Mouse (Mus musculus): ENCODE measurements around the gene Dcun1d2. TPM values are rescaled to one million over a fixed set of nuclear protein-coding genes. Genes with fewer than 3 reads are reported as not detected.

Dcun1d2 gene
- polyA plus RNA-seq, 1 experiment: 31.2 TPM

DNA sequence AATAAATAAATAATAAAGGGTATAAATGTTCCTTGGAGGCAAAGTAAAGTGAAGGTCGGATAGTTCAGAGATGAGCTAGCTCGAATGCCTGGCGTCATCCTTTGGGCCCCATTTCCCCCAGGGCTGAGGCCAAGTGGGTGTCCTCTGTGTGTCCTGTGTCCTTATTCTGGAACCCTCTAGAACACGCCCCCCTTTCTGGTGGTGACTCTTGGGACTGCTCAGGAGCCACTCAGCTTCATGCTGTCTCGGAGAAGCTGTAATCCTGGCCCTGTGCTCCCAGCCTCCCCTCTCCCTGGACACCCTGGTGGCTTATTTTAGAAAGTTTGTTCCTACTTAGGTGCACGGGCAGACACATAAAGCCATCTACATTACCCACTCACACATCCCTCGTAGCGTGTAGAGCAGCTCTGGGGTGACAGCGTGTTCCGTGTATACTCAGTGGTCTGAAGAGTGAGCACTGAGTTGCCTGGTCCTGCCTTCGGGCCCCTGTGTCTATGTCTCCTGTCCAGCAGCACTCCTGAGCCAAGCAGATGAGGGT, 43.5 kb downstream of the Dcun1d2 start:
- no peak for DNase-seq
- 93% methylated on average over 11 of the region's 11 CpGs for WGBS
- H3K4me3 ChIP-seq (ENCODE audit: control insufficient read depth, insufficient read depth, low read length): no peak overlapping the region
- no peaks in the 10 kb centered on the region for H3K36me3 ChIP-seq (ENCODE audit: control insufficient read depth, insufficient read depth, low read length)
- H3K4me1 ChIP-seq (replicated peaks; ENCODE audit: control insufficient read depth, insufficient read depth, low read length): peaks cover 3% of the 10 kb centered on the region; the same call in 1 of the 2 replicates
- TF ChIP-seq CTCF (IDR thresholded peaks at IDR 0.05; ENCODE audit: borderline replicate concordance, control insufficient read depth, extremely low read depth, insufficient read depth, low read length, poor library complexity): no peak
- TF ChIP-seq POLR2A (IDR thresholded peaks at IDR 0.05; ENCODE audit: control insufficient read depth, extremely low read depth, insufficient read depth, low read length, poor library complexity): no peak
- no peaks in the 10 kb centered on the region for H3K27me3 ChIP-seq (ENCODE audit: control insufficient read depth, insufficient read depth, low read length)
- no peak overlapping the region for H3K27ac ChIP-seq (ENCODE audit: control insufficient read depth, insufficient read depth, low read length)

DNA sequence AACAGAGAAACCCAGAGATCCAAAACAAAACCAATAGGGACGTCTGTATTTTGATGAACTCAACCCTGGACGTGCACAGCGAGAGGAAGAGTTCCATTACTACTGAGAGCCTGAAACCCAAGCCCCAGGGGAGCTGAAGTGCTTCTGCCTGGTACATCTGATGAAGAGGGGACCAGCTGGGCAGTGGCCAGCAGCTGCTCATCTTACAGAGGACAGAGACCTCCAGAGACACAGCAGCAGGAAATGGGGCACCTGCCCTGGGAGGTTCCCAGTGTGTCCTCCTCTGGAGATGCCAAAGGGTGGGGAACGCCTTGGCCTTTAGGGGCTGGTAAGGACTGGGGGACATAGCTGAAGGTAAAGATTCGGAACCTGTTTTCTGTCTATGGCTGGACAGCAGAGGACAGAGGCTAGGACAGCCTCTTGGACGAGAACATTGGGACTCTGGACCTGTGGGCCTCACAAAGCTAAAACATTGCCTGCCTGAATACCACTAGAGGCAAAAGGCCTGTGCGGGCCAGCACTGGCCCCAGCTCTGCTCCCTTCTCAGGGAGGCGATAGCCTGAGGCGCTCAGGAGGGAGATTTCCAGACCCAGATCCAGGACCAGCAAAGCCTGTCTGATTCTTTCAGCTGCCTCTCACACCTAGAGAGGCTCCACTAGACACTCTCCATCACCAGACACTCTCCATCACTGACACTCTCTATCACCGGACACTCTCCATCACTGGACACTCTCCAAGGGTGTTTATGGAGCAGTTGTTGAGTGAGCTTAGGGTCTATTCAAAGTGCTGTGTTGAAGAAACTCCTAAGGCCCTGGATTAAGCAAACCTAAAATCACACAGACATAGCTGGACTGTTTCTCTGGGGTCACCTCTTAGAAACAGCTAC, 44.7 kb downstream of the Dcun1d2 start:
- WGBS: 94% methylated on average over 10 of the region's 10 CpGs
- no peak overlapping the region for H3K4me3 ChIP-seq (ENCODE audit: control insufficient read depth, insufficient read depth, low read length)
- no peak for DNase-seq
- H3K36me3 ChIP-seq (ENCODE audit: control insufficient read depth, insufficient read depth, low read length): no peaks in the 10 kb centered on the region
- no peak overlapping the region for H3K27ac ChIP-seq (ENCODE audit: control insufficient read depth, insufficient read depth, low read length)
- H3K27me3 ChIP-seq (ENCODE audit: control insufficient read depth, insufficient read depth, low read length): no peaks in the 10 kb centered on the region
- TF ChIP-seq CTCF (IDR thresholded peaks at IDR 0.05; ENCODE audit: borderline replicate concordance, control insufficient read depth, extremely low read depth, insufficient read depth, low read length, poor library complexity): no peak
- no peak for TF ChIP-seq POLR2A (IDR thresholded peaks at IDR 0.05; ENCODE audit: control insufficient read depth, extremely low read depth, insufficient read depth, low read length, poor library complexity)
- peaks cover 3% of the 10 kb centered on the region; the same call in 1 of the 2 replicates for H3K4me1 ChIP-seq (replicated peaks; ENCODE audit: control insufficient read depth, insufficient read depth, low read length)

DNA sequence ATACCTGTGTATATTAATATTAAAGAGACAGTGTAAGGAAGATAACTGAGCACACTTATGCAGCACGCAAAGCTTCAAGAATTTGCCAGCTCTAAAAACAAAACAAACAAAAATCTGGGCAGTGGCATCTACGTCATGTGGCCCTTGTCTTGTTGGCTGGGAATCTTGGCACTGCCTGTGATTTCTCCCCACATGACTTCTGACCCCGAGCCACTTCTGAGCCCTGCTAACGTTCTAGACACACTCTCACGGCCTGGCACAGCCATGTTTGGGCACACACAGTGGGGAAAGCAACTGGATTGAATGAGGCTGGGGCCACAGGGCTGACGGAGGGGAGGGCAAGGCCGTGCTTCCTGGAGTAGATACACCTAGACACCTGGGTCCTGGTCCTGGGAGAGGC, 47.2 kb downstream of the Dcun1d2 start:
- 82% methylated on average over 7 of the region's 7 CpGs for WGBS
- Histone ChIP-seq H3K4me1 (replicated peaks; ENCODE audit: control insufficient read depth, insufficient read depth, low read length) (peaks cover 3% of the 10 kb centered on the region; the same call in 1 of the 2 replicates), H3K4me3 (ENCODE audit: control insufficient read depth, insufficient read depth, low read length) (no peak overlapping the region), H3K27me3 (ENCODE audit: control insufficient read depth, insufficient read depth, low read length) (no peaks in the 10 kb centered on the region), H3K27ac (ENCODE audit: control insufficient read depth, insufficient read depth, low read length) (no peak overlapping the region), H3K36me3 (ENCODE audit: control insufficient read depth, insufficient read depth, low read length) (no peaks in the 10 kb centered on the region)
- DNase-seq: no peak
- TF ChIP-seq CTCF (IDR thresholded peaks at IDR 0.05; ENCODE audit: borderline replicate concordance, control insufficient read depth, extremely low read depth, insufficient read depth, low read length, poor library complexity) (no peak), POLR2A (IDR thresholded peaks at IDR 0.05; ENCODE audit: control insufficient read depth, extremely low read depth, insufficient read depth, low read length, poor library complexity) (no peak)

DNA sequence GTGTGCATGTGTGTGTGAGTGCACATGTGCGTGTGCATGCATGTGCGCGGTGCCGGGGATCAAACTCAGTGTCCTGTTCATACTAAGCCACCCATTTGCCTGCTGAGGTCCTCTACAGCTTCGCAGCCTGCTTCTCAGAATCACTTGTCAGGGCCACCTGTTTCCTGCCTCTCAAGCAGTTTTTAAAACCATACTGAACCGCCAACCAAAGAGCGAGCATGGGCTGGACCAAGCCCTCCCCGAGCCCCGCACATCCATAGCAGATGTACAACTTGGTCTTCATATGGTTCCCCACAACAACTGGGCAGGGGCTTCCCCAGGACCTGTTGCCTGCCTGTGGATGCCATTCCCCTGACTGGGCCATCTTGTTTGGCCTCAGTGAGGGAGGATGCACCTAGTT, 47.9 kb downstream of the Dcun1d2 start:
- no peaks in the 10 kb centered on the region for H3K36me3 ChIP-seq (ENCODE audit: control insufficient read depth, insufficient read depth, low read length)
- TF ChIP-seq POLR2A (IDR thresholded peaks at IDR 0.05; ENCODE audit: control insufficient read depth, extremely low read depth, insufficient read depth, low read length, poor library complexity) (no peak), CTCF (IDR thresholded peaks at IDR 0.05; ENCODE audit: borderline replicate concordance, control insufficient read depth, extremely low read depth, insufficient read depth, low read length, poor library complexity) (no peak)
- 11% methylated on average over 9 of the region's 9 CpGs for WGBS
- peaks cover 3% of the 10 kb centered on the region; the same call in 1 of the 2 replicates for H3K4me1 ChIP-seq (replicated peaks; ENCODE audit: control insufficient read depth, insufficient read depth, low read length)
- H3K4me3 ChIP-seq (ENCODE audit: control insufficient read depth, insufficient read depth, low read length): no peak overlapping the region
- no peaks in the 10 kb centered on the region for H3K27me3 ChIP-seq (ENCODE audit: control insufficient read depth, insufficient read depth, low read length)
- DNase-seq: no peak
- H3K27ac ChIP-seq (ENCODE audit: control insufficient read depth, insufficient read depth, low read length): no peak overlapping the region

DNA sequence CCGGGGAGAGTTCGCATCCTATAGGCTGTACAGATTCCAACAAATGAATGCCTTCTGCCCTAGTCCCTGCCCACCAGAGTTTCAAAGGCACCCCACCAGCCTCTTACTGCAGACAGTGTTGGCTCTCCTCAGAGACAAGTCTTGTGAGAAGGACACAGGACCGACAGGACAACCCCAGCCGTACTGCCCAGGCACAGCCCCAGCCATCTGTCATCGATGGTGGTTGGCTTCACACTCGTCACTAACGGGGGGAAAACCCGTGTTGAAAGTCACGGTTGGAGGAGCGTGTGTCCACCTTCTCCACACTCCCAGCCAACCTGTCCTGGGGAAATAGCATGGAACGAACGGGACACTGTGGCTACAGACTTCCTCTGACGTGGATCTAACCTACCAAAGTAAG, 53.1 kb downstream of the Dcun1d2 start:
- 91% methylated on average over 13 of the region's 13 CpGs for WGBS
- Histone ChIP-seq H3K27me3 (ENCODE audit: control insufficient read depth, insufficient read depth, low read length) (no peaks in the 10 kb centered on the region), H3K27ac (ENCODE audit: control insufficient read depth, insufficient read depth, low read length) (no peak overlapping the region), H3K4me1 (replicated peaks; ENCODE audit: control insufficient read depth, insufficient read depth, low read length) (peaks cover under 1% of the 10 kb centered on the region; the same call in 1 of the 2 replicates), H3K4me3 (ENCODE audit: control insufficient read depth, insufficient read depth, low read length) (no peak overlapping the region), H3K36me3 (ENCODE audit: control insufficient read depth, insufficient read depth, low read length) (no peaks in the 10 kb centered on the region)
- no peak for DNase-seq
- TF ChIP-seq CTCF (IDR thresholded peaks at IDR 0.05; ENCODE audit: borderline replicate concordance, control insufficient read depth, extremely low read depth, insufficient read depth, low read length, poor library complexity): no peak

DNA sequence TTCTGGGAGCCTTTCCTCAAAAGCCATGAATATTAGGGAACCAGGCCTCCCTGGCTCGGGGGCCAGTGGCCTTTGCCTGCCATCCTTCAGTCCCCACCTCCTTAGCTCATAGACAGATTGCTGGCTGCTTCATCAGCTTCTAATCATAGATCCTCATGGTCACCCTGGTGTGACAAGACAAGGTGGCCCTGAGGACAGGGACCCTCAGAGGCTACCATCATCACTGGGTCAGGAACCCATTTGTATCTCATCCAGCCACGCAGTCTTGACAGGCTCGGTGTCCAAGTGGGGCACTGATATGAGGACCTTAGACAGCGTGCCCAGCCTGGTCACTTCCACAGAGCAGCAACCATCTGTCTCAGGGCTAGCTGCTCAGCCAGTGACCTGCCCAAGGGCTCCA, 57.5 kb downstream of the Dcun1d2 start:
- Histone ChIP-seq H3K4me1 (replicated peaks; ENCODE audit: control insufficient read depth, insufficient read depth, low read length) (no peaks in the 10 kb centered on the region), H3K27ac (ENCODE audit: control insufficient read depth, insufficient read depth, low read length) (no peak overlapping the region), H3K4me3 (ENCODE audit: control insufficient read depth, insufficient read depth, low read length) (no peak overlapping the region), H3K27me3 (ENCODE audit: control insufficient read depth, insufficient read depth, low read length) (no peaks in the 10 kb centered on the region), H3K36me3 (ENCODE audit: control insufficient read depth, insufficient read depth, low read length) (no peaks in the 10 kb centered on the region)
- no peak for TF ChIP-seq POLR2A (IDR thresholded peaks at IDR 0.05; ENCODE audit: control insufficient read depth, extremely low read depth, insufficient read depth, low read length, poor library complexity)
- TF ChIP-seq CTCF (IDR thresholded peaks at IDR 0.05; ENCODE audit: borderline replicate concordance, control insufficient read depth, extremely low read depth, insufficient read depth, low read length, poor library complexity): no peak
- DNase-seq: no peak
- WGBS: 94% methylated on average over 4 of the region's 4 CpGs
